Mouse (Mus musculus) erythroblast, embryonic 14.5 days (primary cell): ENCODE measurements at regions not wholly inside any gene's neighbourhood (a gene's known extent, or its start where the extent isn't known, plus 50 kb on each side); places are given as distances from the start of the nearest gene placed in this dataset.

Experiments
- GATA1 ChIP-seq: IDR thresholded peaks from 2 replicates; pipeline ENCODE4 v1.6.1; 2012; ENCODE audit warnings: low read length, inconsistent platforms, mixed read lengths
- TAL1 ChIP-seq: IDR thresholded peaks from 3 replicates; pipeline ENCODE4 v1.6.1; 2012; ENCODE audit warnings: low read length, inconsistent platforms, mixed read lengths

DNA sequence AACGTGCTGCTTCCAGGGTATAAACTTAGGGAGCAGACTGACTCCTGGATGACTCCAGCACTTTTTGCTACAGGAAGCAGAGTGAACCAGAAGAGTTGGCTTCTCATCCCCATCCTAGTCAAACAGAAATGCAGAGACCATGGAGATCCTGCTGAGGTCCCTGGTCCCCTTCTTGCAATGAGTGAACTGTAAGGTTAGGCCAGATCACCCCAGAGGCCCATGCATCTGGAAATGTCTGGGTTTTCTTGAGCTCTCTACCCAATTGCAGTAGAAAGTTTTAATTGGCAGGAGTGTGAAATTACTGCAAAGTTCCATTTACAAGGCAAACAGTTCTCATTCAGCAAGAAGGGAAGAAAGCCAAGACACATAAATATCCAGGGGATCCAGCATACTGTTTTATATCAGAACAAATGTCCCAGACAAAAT lies 101.8 kb downstream of the Kctd12 start:
- no peak for TF ChIP-seq GATA1
- no peak for TF ChIP-seq TAL1
